Mouse (Mus musculus) cortical plate, adult 2 months (tissue): ENCODE results near the gene Gm45837. TPM values are rescaled to one million over a fixed set of nuclear protein-coding genes. Genes with fewer than 3 reads are reported as not detected.
A peak's percentile ranks its signal among the peaks of the same experiment; 100 is the strongest.

Experiments
- H3K27ac ChIP-seq: fragments of 200-500 bp; 2 replicates; pipeline ENCODE4 v1.5.1; 2012; ENCODE audit warnings: low read length, control low read depth, inconsistent platforms; ENCODE audit not compliant: insufficient read depth
- H3K4me1 ChIP-seq: fragments of 200-500 bp; 2 replicates; pipeline ENCODE4 v1.6.1; 2011; ENCODE audit warnings: low read length; ENCODE audit not compliant: control insufficient read depth, insufficient read depth
- H3K4me3 ChIP-seq: fragments of 200-500 bp; 2 replicates; pipeline ENCODE4 v1.5.1; 2011; ENCODE audit warnings: mild to moderate bottlenecking, low read length, control low read depth; ENCODE audit not compliant: insufficient read depth
- CTCF ChIP-seq: fragments of 200-500 bp; IDR thresholded peaks from 2 replicates; pipeline ENCODE4 v1.5.1; 2011; ENCODE audit warnings: mild to moderate bottlenecking, control low read depth, low read length; ENCODE audit not compliant: insufficient read depth; ENCODE audit errors: extremely low read depth
- POLR2A ChIP-seq: fragments of 200-500 bp; IDR thresholded peaks from 2 replicates; pipeline ENCODE4 v1.6.1; 2011; ENCODE audit warnings: mild to moderate bottlenecking, low read length, control low read depth; ENCODE audit not compliant: insufficient read depth; ENCODE audit errors: extremely low read depth
- polyA plus RNA-seq: library from polyadenylated mRNA; depleted of rRNA; stranded (reverse); fragments of >200 nt; gene quantifications from 2 replicates; pipeline ENCODE4 v1.2.3, GENCODE M21; 2012

Gm45837 gene
- polyA plus RNA-seq, 1 experiment = 0.56 TPM

- no peak overlapping the region for H3K4me3 ChIP-seq
- no peak for TF ChIP-seq CTCF
- peak; percentile 12; the same call in 1 of the 2 replicates for TF ChIP-seq POLR2A
- H3K27ac ChIP-seq = peak overlapping the region; percentile 52
- peaks cover 35% of the 10 kb centered on the region for H3K4me1 ChIP-seq
Observed at GRCm38 (mm10) chr7:101457801-101458200, 47.1 kb downstream of the Gm45837 start.

- Histone ChIP-seq H3K27ac (peak overlapping the region; percentile 52), H3K4me1 (peaks cover 38% of the 10 kb centered on the region), H3K4me3 (no peak overlapping the region)
- TF ChIP-seq POLR2A (no peak), CTCF (no peak)
Observed at GRCm38 (mm10) chr7:101458278-101458781, 47.6 kb downstream of the Gm45837 start.

- Histone ChIP-seq H3K4me3 (no peak overlapping the region), H3K27ac (no peak overlapping the region), H3K4me1 (peaks cover 38% of the 10 kb centered on the region)
- TF ChIP-seq CTCF (no peak), POLR2A (no peak)
Observed at GRCm38 (mm10) chr7:101459305-101459813, 48.7 kb downstream of the Gm45837 start.

GRCm38 (mm10) chr7:101459923-101460607 lies 49.4 kb downstream of the Gm45837 start:
- peaks cover 38% of the 10 kb centered on the region for H3K4me1 ChIP-seq
- no peak for TF ChIP-seq CTCF
- no peak for TF ChIP-seq POLR2A
- no peak overlapping the region for H3K4me3 ChIP-seq
- H3K27ac ChIP-seq = peak overlapping the region; percentile 11; the same call in 1 of the 2 replicates

- Histone ChIP-seq H3K4me1 (peaks cover 35% of the 10 kb centered on the region), H3K27ac (no peak overlapping the region), H3K4me3 (no peak overlapping the region)
- TF ChIP-seq POLR2A = no peak
- TF ChIP-seq CTCF = no peak
Observed at GRCm38 (mm10) chr7:101460608-101460957, 49.9 kb downstream of the Gm45837 start.

GRCm38 (mm10) chr7:101461571-101461970 lies 50.9 kb downstream of the Gm45837 start:
- TF ChIP-seq CTCF = no peak
- no peak for TF ChIP-seq POLR2A
- Histone ChIP-seq H3K27ac (no peak overlapping the region), H3K4me3 (no peak overlapping the region), H3K4me1 (peaks cover 35% of the 10 kb centered on the region)

GRCm38 (mm10) chr7:101462327-101463068 lies 51.8 kb downstream of the Gm45837 start:
- no peak overlapping the region for H3K4me3 ChIP-seq
- H3K27ac ChIP-seq = 0 out of 2 replicates have a peak overlapping the region, but pooled peaks have one; percentile 9
- peaks cover 37% of the 10 kb centered on the region for H3K4me1 ChIP-seq
- no peak for TF ChIP-seq CTCF
- TF ChIP-seq POLR2A = no peak

GRCm38 (mm10) chr7:101463665-101464271 lies 53.1 kb downstream of the Gm45837 start:
- TF ChIP-seq CTCF (no peak), POLR2A (no peak; the same call in 1 of the 2 replicates)
- Histone ChIP-seq H3K4me1 (peaks cover 31% of the 10 kb centered on the region), H3K4me3 (no peak overlapping the region), H3K27ac (no peak overlapping the region)

GRCm38 (mm10) chr7:101464927-101465326 lies 54.2 kb downstream of the Gm45837 start:
- peaks cover 25% of the 10 kb centered on the region for H3K4me1 ChIP-seq
- no peak overlapping the region for H3K4me3 ChIP-seq
- TF ChIP-seq CTCF (no peak), POLR2A (no peak)
- H3K27ac ChIP-seq = peak overlapping the region; percentile 36

- H3K27ac ChIP-seq = peak overlapping the region; percentile 36; the same call in 1 of the 2 replicates
- H3K4me3 ChIP-seq = no peak overlapping the region
- TF ChIP-seq POLR2A (no peak), CTCF (no peak)
- peaks cover 20% of the 10 kb centered on the region for H3K4me1 ChIP-seq
Observed at GRCm38 (mm10) chr7:101465392-101465791, 54.7 kb downstream of the Gm45837 start.
